Mouse (Mus musculus) layer of hippocampus, postnatal 36 days (tissue): Measurements from ENCODE around the gene Ubac2. TPM values are rescaled to one million over a fixed set of nuclear protein-coding genes. Genes with fewer than 3 reads are reported as not detected.
A peak's percentile ranks its signal among the peaks of the same experiment; 100 is the strongest.

Experiments
- DNase-seq, 2 experiments: peaks; one replicate each; pipeline ENCODE4 v3.0.0; 2022
- total RNA-seq, 2 experiments: library from RNA; stranded (reverse); gene quantifications; 2 replicates each; pipeline ENCODE4 v1.2.3; 2021

Gene Ubac2
- total RNA-seq, 2 experiments from 2014 or later, result 47.8 to 48.9 TPM

DNA sequence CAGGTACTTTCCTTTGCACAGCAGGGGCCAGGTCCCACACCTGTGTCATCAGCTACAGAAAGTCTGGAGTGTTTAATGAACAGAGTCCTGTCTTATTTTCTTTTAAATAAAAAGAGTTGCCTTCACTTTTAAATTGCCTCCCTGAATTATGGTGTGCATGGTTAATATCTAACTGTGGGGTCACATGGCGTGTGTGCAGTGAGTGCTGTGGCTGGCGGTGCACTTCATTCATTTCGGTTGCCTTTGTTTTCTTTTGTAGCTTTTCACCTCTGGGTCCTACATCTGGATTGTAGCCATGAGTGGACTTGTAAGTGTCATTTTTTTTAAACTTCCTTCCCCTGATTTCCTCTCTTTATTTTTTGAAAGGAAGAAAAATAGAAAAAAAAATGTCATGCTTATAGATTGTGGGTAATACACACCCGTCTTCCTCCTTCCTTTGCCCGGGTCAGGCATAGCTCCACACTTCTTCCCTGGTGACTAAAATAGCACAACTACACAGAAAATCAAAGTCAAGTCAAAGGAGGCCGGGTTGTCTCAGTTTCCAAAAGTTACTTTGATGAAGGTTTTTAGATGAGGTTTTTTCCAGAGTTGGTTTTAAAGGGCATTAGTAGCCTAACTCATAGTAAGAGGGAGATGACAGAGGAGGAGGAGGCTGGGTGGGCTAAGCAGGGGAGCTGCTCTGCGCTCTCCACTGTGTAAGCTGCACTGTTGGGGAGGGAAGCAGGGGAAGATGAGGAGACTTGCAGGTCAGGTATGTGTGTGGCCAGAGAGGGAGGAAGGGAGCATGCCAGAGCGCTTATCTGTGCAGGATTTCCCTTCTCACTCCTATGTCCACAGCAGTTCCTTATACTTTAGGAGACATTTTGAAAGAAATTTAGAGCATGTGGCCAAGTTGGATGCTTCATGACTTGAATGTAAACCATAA lies 104.9 kb downstream of the Ubac2 start:
- DNase-seq, result no peak

DNA sequence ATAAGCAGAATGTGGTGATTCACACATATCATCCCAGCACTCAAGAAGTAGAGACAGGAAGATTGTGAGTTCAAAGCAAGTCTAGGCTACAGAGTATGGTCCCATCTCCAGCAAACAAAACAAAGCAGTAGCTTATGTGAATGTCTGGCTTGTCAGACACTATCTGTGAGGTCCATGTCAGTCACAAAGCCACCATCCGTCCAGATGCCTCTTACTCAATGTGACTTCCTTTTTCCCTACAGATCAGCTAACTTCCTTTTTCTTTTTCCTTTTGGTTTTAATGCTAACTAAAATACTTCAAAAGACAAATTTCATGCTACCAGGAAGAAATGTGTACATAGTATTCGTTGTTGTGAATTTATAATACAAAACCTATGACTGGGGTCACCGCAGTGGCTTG lies 107.1 kb downstream of the Ubac2 start:
- DNase-seq, result no peak

DNA sequence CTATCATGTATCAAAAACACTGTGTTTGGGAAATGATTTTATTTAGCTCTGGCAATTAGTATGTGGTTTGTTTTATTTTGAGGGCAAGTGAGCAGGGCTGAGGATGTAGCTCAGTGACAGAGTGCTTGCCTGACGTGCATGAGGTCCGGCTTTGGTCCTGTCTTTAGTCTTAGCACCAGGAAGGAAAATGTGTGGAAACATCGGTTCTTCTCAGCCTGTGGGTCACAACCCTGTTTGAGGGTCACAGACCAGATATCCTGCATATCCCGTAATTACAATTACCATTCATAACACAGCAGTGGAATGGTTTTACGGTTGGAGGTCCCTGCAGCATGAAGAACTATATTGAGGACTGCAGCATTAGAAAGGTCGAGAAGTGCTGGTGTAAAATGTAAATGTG lies 107.6 kb downstream of the Ubac2 start:
- DNase-seq, result no peak

DNA sequence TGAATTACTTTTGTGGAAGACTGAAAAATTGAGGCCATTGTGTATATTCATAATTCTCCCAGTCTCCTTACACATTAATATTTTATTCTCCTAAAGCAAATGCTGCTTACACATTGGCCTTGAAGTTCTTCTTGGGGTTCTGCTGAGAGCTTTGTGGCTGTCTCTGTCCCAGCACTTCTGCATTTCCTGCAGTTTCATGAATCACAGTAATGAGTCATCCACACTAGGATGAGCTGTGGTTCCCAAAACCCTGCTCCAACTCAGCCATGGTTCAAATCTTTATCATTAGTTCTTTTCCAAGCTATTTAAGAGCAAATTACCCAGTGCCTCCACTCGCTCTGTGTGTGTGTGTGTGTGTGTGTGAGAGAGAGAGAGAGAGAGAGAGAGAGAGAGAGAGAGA lies 108.9 kb downstream of the Ubac2 start:
- DNase-seq, result no peak

DNA sequence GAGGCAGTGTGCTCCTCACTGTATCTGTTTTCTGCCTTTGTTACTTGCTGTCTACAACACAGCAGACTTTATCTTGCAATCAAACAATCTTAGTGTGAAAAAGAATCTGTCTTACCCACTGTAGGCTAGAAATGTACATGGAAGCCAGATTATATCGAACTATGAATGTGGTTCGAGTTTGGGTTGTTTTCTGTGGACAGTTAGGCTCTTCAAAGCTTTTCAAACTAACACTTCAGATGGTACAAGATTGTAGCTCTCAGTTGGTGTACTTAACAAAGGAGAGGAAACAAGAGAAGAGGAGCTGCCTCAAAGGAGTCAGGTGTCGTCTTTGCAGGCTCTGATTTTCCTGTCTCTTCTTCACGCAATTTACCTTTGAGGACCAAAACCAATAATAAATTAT lies 109.3 kb downstream of the Ubac2 start:
- DNase-seq, result no peak

DNA sequence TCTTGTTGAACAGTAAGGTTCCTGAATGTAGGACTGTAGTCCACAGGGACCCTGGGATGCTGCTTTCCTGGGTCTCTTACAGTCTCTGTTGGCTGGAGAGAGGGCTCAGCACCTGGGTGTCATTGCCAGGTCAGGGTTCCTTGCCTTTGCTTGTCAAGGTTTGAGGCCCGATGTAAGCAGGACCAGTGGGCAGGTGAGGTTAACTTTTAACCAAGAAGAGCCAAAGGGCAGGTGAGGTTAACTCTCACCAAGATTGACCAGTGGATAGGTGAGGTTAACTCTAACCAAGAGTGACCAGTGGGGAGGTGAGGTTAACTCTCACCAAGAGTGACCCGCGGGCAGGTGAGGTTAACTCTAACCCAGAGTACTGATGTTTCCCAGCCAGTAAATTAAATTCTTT lies 110.9 kb downstream of the Ubac2 start:
- DNase-seq, result no peak

DNA sequence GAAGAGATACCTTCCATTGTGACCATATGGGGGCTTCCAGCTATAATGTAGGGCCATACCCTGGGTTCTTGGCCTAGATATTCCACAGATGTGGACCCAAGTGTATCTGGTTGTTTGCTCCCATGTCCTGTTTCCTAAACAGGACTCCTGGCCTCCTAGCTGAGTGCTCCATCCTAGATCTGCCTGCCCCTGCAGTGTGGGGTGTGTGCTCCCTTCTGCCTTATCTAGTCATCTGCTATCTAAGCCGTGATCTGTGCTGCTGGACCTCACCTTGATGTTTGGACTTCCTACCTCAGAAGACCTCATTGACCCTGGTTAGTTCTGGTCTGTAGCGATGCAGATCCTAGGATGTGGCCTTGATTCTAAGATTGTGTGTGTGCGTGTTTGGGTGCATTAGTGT lies 111.4 kb downstream of the Ubac2 start:
- DNase-seq, result no peak

DNA sequence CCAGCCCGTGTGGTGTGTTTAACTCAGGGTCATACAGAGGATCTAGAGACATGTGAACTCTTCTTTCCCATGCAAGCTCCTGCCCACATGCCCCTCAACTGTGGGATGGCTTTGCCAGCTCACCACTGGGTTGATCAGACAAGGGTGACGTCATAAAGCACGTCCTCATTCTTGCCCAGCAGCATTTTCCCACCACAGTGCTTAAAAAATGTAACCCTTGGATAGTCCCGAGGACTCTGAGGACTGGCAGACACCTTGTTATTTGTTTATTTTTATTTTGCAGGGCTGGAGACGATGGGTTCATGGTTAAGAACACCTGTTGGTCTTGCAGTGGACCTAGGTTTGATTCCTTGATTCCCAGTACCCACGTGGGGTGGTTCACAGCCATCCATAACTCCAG lies 112.5 kb downstream of the Ubac2 start:
- DNase-seq, result no peak

DNA sequence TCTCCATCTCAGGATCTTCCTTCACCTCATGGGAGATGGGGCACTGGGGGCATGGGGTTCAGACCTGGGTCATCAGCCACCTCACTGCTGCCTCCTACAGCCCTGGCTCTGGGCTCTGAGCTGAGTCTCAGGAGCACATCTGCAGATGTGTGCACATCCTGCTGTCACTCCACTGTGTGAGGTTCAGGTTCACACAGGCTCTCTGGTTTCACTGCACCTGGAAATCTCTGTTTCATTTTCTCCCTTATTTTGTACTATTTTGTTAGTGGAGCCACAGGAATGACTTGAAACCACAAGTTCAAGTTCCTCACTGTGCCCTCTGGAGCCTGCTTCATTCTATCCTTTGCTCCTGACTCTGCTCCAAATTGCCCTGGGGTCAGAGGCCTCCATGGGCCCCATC lies 113.5 kb downstream of the Ubac2 start:
- no peak for DNase-seq

DNA sequence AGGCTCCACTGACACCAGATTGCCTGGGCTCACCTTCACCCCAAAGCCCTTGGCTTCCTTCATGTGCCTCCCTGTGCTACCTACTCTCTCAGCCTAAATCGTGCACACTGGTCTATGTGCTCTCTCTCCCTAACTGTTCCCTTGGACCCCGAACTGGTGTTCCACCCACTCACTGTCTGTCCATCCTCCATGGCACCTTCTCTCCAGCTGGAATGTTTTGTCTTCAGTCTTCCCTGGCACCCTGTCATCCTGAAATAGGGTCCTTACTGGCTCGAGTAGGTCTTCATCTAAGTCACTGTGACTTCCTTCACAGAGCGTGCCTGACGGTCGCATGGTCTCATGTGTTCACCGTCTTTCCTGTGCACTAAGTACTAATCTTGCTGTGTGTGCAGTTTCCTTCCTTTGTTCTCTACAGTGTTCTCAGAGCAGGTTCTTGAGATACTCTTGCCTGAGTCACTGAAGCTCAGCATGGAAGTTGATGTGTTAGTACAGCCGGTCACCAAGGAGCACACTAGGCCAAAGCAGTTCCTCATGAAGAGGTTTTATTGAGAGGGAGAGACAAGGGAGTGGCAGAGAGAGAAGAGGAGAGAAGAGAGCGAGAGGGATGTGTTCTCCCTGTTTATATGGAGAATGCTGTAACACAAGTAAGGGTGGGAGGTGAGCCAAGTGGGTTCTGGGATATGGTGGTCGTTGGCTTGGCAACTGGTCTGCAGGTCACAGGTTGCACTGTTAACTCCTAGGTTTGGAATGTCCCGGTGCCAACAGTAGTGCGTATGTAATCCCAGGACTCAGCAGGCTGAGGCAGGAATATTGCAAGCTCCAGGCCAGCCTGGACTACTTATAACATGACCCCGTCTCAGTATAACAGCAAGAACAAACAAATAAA lies 114.2 kb downstream of the Ubac2 start:
- no peak for DNase-seq

DNA sequence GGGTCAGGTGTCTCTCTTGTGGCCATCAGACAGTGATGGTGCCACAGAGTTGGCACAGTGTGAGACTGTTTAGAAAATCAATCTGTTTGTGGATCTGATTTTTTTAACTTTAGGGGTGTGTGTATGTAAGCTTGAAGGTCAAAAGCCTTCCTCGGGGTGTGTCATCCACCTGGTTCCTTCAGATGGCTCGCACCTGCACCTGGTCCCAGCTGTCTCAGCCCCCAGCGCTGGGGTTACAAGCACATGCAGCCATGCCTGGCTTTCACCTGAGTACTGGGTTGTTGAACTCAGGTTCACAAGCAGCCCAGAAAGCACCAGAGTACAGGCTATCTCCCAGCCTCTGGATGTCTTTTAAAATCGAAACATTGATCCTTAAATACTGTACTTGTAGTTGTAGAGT lies 115.2 kb downstream of the Ubac2 start:
- no peak for DNase-seq

DNA sequence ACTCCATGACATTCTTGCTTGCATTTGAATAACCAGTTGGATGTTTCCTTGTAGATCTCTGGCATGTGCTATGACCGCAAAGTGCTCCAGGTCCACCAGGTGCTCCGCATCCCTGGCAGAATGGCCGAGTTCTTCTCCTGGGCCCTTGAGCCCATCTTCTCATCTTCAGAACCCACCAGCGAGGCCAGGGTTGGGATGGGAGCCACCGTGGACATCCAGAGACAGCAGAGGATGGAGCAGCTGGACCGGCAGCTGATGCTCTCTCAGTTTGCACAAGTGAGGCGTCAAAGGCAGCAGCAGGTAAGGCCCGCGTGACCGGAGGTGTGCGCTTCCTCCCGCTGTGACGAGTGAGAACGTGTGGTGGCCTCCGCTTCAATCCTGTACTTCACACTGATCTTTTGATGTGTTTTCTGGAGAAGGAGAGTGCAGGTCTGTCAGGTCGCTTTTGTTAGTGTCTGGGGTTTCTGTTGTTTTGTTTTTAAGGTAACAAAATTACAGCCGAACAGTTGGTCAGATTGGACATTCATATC lies 115.8 kb downstream of the Ubac2 start:
- no peak for DNase-seq

DNA sequence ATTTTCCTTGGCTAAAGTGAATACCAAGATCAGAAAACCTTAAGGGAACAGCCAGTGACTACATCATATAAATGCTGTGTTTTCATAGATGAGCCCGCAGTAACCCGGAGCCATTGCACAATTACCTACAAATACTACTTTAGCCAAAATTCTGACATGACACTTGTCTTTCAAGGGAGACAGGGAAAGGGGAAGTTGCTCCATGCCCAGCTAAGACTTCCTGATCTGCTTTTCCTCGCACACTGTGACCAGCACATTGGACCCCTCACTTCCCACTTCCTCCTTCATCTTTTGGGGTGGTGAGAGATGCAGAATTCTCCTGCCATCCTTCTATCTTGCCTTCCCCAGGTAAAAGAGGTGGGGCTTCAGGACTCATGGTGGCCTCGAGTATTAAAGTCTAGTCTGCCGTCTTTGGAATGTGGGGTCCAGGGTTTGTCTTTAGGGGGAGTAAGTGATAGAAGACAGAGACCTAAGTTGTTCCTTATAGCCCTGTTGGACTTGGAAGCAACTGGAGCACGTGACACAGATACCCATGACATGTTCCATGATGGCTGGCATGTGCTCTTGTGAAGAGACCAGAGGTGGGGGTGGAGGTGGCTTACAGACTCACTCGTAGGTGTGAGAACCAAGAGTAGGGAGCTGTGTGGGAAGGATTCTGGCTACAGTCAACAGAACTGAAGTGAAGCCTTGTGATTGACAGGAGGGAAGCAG lies 116.6 kb downstream of the Ubac2 start:
- no peak for DNase-seq

DNA sequence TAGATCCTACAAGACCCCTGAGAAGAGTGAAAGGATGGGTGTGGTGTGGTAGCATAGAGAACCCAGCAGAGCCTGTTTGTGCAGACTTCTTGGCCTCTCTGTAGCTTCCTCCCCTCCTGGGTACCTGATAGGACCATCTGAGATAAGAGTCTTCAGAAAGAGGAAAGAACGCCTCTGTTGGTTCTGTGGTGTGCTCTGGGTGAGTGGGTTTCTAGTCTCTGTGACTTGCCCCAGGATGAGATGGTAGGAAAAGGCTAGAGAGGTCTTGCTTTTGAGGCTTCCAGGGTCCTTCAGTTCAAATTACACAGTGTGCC lies 117.1 kb downstream of the Ubac2 start:
- DNase-seq, result no peak

DNA sequence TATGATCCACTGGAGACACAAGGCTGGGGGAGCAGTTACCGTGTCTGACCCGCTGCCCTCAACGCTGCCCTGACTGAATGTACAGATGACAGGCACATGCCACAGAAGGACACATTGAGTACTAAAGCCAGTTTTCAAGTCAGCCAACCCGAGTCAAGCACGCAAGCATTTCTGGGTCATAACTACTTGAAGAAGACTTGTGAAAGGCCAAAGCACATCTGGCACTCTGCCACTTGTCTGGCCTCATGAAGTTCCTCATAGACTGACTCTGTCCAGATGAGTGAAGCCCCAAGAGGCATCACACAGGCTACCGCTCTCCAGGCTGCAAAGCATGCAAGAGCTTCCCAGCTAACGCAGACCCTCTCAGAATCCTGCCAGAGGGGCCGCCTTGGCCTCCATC lies 118.4 kb downstream of the Ubac2 start:
- peak in 1 of 2 experiments; percentile 15 for DNase-seq

DNA sequence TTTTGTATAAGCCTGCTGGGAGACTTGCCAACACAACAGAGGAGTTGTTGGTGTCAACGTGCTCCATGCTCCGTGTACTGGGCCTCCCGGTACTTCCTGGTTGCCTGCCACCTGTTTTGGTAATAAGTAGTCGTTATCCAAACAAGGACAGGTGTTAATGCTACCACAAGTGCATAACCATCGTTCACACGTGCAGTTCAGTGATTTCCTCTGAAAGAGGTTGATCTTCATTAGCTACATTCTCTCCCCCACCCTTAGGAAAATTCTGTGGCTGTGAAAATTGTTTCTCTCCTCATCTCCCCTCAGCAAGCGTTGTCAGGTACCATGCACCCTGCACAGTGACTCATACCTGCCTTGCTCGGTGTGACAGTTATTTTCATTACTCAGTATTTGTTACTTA lies 121.0 kb downstream of the Ubac2 start:
- DNase-seq, result no peak

DNA sequence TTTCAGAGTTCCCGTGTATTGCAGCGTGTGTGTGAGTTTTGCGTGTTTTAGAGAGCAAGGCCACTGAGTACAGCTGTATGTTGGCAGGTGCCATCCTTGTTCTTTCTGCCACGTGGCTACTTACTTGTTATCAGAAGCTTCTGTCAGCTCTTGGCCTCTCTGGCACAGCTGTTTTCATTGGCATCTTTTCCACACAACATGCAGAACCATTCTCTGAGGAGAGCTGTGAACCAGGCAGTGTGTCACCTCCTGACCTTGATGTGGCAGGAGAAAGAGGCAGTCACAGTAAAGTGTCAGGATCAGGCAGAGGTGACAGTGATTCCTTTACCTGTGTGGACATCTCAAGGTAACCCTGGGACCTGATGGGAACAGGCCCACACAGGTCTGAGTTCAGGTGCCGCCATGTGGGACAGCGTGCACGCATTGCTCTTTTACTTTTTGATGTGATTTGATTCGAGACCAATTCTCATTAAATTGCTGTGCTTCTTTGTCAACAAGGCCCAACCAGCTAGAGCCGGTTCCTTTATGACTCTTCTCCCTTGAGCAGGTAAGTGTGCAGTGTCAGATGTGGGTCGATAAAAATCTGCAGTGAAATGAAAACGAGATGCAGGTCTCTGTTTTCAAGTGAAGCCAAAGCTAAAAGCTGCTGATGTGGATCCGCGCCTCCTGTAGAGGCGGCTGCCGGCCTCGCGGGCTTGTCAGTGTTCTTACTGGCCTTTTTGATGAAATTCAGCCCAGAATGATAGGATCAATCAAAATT lies 122.1 kb downstream of the Ubac2 start:
- no peak for DNase-seq

DNA sequence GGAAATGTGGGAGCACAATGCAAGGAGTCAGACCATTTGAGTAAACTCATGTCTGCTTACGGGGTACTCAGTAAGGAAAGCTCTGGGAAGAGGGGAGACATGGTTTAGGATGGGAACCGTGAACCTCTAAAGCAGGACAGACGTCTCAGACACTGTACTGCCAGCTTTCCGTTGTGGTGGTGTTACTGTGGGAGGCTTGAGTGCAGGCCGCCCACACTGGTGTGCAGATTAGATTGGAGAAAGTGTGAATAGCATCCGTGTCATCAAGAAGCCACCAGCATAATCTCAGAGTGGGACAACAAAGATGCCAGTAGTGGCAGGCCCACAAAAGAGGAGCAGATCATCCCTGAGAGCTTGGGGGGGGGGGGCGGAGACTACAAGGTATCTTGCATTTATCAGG lies 123.8 kb downstream of the Ubac2 start:
- DNase-seq, result no peak

DNA sequence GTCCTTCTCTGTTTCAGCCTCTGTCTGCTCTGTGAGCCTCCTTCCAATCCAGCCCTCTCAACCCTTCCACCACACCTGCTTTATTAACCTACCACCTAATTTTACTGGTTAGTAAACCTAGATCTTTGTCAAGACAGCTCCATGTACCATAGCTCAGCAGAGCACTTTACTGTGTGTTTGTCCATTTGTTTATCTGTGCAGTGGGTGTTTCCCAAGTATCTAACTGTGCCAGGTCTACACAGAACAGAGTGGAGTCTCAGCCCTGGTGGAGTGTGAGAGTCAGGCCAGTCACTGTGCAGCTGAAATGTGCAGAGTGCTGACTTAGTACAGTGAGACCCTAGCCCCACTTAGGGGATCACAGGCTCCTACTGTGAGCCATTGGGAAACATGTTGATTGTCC lies 125.4 kb downstream of the Ubac2 start:
- DNase-seq, result no peak

DNA sequence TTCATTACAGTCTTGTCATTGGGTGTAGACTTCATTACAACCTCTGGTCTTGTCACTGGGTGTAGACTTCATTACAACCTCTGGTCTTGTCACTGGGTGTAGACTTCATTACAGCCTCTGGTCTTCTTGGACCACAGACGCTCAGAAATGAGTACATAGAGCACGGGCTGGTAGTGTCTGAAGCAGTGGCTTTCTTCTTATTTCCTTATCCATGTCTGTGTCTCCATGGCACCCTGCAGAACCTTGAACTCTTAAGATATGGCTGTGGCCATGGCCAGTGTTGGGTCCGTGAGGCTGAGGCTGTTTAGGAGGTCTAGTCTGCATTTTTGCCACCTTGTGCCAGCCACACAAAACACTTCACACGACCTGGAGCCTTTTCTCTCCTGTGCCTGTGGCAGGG lies 129.8 kb downstream of the Ubac2 start:
- no peak for DNase-seq

DNA sequence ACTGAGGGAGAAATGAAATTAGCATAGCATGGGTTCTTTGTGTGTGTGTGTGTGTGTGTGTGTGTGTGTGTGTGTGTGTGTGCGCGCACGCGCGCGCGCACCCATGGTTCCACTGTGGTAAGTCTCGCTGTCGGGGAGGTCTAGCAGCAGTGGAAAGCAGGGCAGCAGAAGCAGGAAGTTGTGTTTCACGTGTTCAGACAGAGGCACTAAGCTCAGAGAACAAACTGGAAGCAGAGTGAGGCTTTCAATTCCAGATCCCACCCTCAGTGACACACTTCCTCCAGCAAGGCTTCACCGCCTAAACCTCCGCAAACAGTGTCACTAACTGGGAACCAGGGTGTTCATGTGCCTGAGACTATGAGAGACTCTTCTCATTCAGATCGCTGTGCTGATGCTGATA lies 131.1 kb downstream of the Ubac2 start:
- DNase-seq, result no peak

DNA sequence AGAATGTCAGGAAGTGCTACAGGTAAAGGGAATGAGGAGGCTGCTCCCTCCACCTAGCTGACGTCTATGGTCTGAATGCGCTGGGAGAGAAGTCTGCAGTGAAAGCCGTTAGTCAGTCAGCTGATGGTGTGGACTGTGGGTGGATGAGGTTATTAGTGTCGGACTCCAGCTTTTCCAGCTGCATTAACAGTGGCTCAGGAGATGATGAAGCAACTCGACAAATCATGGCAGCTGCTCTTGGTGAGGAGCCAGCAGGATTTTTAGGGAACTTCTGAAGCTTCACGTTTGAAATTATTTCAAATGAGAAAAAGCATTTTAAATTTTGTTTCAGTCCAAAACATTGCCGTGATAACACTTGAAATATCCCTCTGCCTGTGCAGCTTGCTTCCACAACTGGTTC lies 131.9 kb downstream of the Ubac2 start:
- no peak for DNase-seq
